Mouse (Mus musculus): ENCODE results near the gene Ube2l3. TPM values are rescaled to one million over a fixed set of nuclear protein-coding genes. Genes with fewer than 3 reads are reported as not detected.

Ube2l3 gene
- polyA plus RNA-seq, 1 experiment from 2014 or later, result 181 TPM

- peak; percentile 25 for ATAC-seq
- CTCF ChIA-PET, result interaction anchor here (0.7 to 5.6 kb wide), 21 partner anchors 10 to 105 kb away, joined by 3 to 39 read pairs (median 6); partner anchors contain the start of genes Hic2 and Tmem191c
- H3K27me3 ChIP-seq, result peaks cover 20% of the 10 kb centered on the region
- no peak for TF ChIP-seq CTCF (IDR thresholded peaks at IDR 0.05)
- POLR2A ChIA-PET, result interaction anchor here (1.2 to 1.4 kb wide), 2 partner anchors 9 to 40 kb away, joined by 3 read pairs; no protein-coding TSS in a partner anchor
- DNase-seq (ENCODE audit: low read depth, low spot score), result no peak
- in situ Hi-C loops (cut with MboI; ENCODE audit: low pct_unique_long_range_greater_than_20kb), result no loop called here
Observed at GRCm38 (mm10) chr16:17209404-17209960, 7.0 kb upstream of the Ube2l3 start.

- CTCF ChIA-PET, result interaction anchor here (0.7 to 5.6 kb wide), 18 partner anchors 10 to 106 kb away, joined by 3 to 39 read pairs (median 8); partner anchors contain the start of genes Hic2 and Tmem191c
- no peak for TF ChIP-seq CTCF (IDR thresholded peaks at IDR 0.05)
- in situ Hi-C loops (cut with MboI; ENCODE audit: low pct_unique_long_range_greater_than_20kb), result no loop called here
- ATAC-seq (peak; percentile 80), DNase-seq (ENCODE audit: low read depth, low spot score) (peak; percentile 37)
- POLR2A ChIA-PET, result interaction anchor here (1.2 to 1.4 kb wide), 2 partner anchors 8 to 41 kb away, joined by 3 read pairs; no protein-coding TSS in a partner anchor
- H3K27me3 ChIP-seq, result peaks cover 14% of the 10 kb centered on the region
Observed at GRCm38 (mm10) chr16:17208389-17209361, 6.2 kb upstream of the Ube2l3 start, which contains the start of gene Rimbp3. TSS of gene Rimbp3 (plus strand) at chr16:17208603.

GRCm38 (mm10) chr16:17204990-17205389 is 2.5 kb upstream of the Ube2l3 start:
- no peak for DNase-seq (ENCODE audit: low read depth, low spot score)
- CTCF ChIA-PET, result interaction anchor here (0.7 to 1.9 kb wide), 4 partner anchors 17 to 95 kb away, joined by 3 to 4 read pairs (median 3); no protein-coding TSS in a partner anchor
- no peaks in the 10 kb centered on the region for H3K27me3 ChIP-seq
- POLR2A ChIA-PET, result no interaction called here
- in situ Hi-C loops (cut with MboI; ENCODE audit: low pct_unique_long_range_greater_than_20kb), result loop anchor here (5.0 kb wide), 2 partner anchors 73 to 77 kb away; partner anchors contain the start of gene Sdf2l1
- ATAC-seq, result no peak
- no peak for TF ChIP-seq CTCF (IDR thresholded peaks at IDR 0.05)

GRCm38 (mm10) chr16:17201977-17202376 is 472 bp downstream of the Ube2l3 start:
- CTCF ChIA-PET, result interaction anchor here (1.2 kb wide), 1 partner anchor 69 kb away, joined by 3 read pairs; no protein-coding TSS in a partner anchor
- DNase-seq (ENCODE audit: low read depth, low spot score), result no peak
- POLR2A ChIA-PET, result no interaction called here
- TF ChIP-seq CTCF (IDR thresholded peaks at IDR 0.05), result no peak
- no peak for ATAC-seq
- in situ Hi-C loops (cut with MboI; ENCODE audit: low pct_unique_long_range_greater_than_20kb), result loop anchor here (5.0 kb wide), 2 partner anchors 70 to 80 kb away; partner anchors contain the start of gene Sdf2l1
- H3K27me3 ChIP-seq, result no peaks in the 10 kb centered on the region

GRCm38 (mm10) chr16:17200953-17201707 is 1.3 kb downstream of the Ube2l3 start:
- ATAC-seq (peak; percentile 39), DNase-seq (ENCODE audit: low read depth, low spot score) (no peak)
- POLR2A ChIA-PET, result interaction anchor here (0.6 to 1.0 kb wide), 2 partner anchors 8 to 74 kb away, joined by 3 to 4 read pairs; no protein-coding TSS in a partner anchor
- in situ Hi-C loops (cut with MboI; ENCODE audit: low pct_unique_long_range_greater_than_20kb), result loop anchor here (5.0 kb wide), 2 partner anchors 69 to 81 kb away; partner anchors contain the start of gene Sdf2l1
- CTCF ChIA-PET, result no interaction called here
- TF ChIP-seq CTCF (IDR thresholded peaks at IDR 0.05), result no peak
- H3K27me3 ChIP-seq, result no peaks in the 10 kb centered on the region

- ATAC-seq, result no peak
- in situ Hi-C loops (cut with MboI; ENCODE audit: low pct_unique_long_range_greater_than_20kb), result loop anchor here (5.0 kb wide), 2 partner anchors 68 to 82 kb away; partner anchors contain the start of gene Sdf2l1
Observed at GRCm38 (mm10) chr16:17200121-17200952, 2.1 kb downstream of the Ube2l3 start.

GRCm38 (mm10) chr16:17193823-17194222 is 8.6 kb downstream of the Ube2l3 start:
- in situ Hi-C loops (cut with MboI; ENCODE audit: low pct_unique_long_range_greater_than_20kb), result no loop called here
- DNase-seq (ENCODE audit: low read depth, low spot score), result no peak
- CTCF ChIA-PET, result no interaction called here
- POLR2A ChIA-PET, result no interaction called here
- no peak for ATAC-seq
- TF ChIP-seq CTCF (IDR thresholded peaks at IDR 0.05), result no peak
- no peaks in the 10 kb centered on the region for H3K27me3 ChIP-seq

More at GRCm38 (mm10) chr16:17200121-17200952, 2.1 kb downstream of the Ube2l3 start:
- no peaks in the 10 kb centered on the region for H3K27me3 ChIP-seq
- DNase-seq (ENCODE audit: low read depth, low spot score), result no peak
- ChIA-PET POLR2A (interaction anchor here (0.6 to 1.0 kb wide), 2 partner anchors 9 to 75 kb away, joined by 3 to 4 read pairs; no protein-coding TSS in a partner anchor), CTCF (interaction anchor here (1.1 kb wide), 1 partner anchor 9 kb away, joined by 3 read pairs; no protein-coding TSS in a partner anchor)
- TF ChIP-seq CTCF (IDR thresholded peaks at IDR 0.05), result no peak

- no peak for TF ChIP-seq CTCF (IDR thresholded peaks at IDR 0.05)
- DNase-seq (ENCODE audit: low read depth, low spot score) (no peak), ATAC-seq (no peak)
- CTCF ChIA-PET, result no interaction called here
- H3K27me3 ChIP-seq, result no peaks in the 10 kb centered on the region
- in situ Hi-C loops (cut with MboI; ENCODE audit: low pct_unique_long_range_greater_than_20kb), result no loop called here
- POLR2A ChIA-PET, result no interaction called here
Observed at GRCm38 (mm10) chr16:17185475-17185874, 17.0 kb downstream of the Ube2l3 start.

- no peaks in the 10 kb centered on the region for H3K27me3 ChIP-seq
- no peak for TF ChIP-seq CTCF (IDR thresholded peaks at IDR 0.05)
- no peak for DNase-seq (ENCODE audit: low read depth, low spot score)
- no peak for ATAC-seq
- POLR2A ChIA-PET, result interaction anchor here (0.6 kb wide), 1 partner anchor 95 kb away, joined by 3 read pairs; no protein-coding TSS in a partner anchor
- in situ Hi-C loops (cut with MboI; ENCODE audit: low pct_unique_long_range_greater_than_20kb), result no loop called here
- CTCF ChIA-PET, result interaction anchor here (1.5 kb wide), 1 partner anchor 10 kb away, joined by 4 read pairs; no protein-coding TSS in a partner anchor
Observed at GRCm38 (mm10) chr16:17183003-17183402, 19.4 kb downstream of the Ube2l3 start.

Data from Patski (cell line).